Mouse (Mus musculus): ENCODE measurements around the gene Vmn1r184. TPM values are rescaled to one million over a fixed set of nuclear protein-coding genes. Genes with fewer than 3 reads are reported as not detected.
"Not testable (repeated sequence)": the region's sequence is repeated elsewhere in the genome, so short reads cannot be mapped to it uniquely, and the experiment has no call there.

The Vmn1r184 gene
- total RNA-seq (2014; rRNA removed; ENCODE audit: low replicate concordance) = not detected in 2 replicates
- polyA plus RNA-seq (2015; fragmentation: Nextera tagmentation; extraction: Ambion mirVana) = not detected in 2 replicates

GRCm38 (mm10) chr7:26260034-26260433 is at the start of gene Vmn1r184:
Gene Vmn1r184 (plus strand): TSS chr7:26260334.
- DNase-seq (ENCODE audit: low spot score); H3K36me3 ChIP-seq (replicated peaks; ENCODE audit: control insufficient read depth, insufficient read depth, low read length); H3K4me1 ChIP-seq (ENCODE audit: control insufficient read depth, insufficient read depth); H3K27ac ChIP-seq (ENCODE audit: low read depth); H3K4me2 ChIP-seq (ENCODE audit: low read depth, low read length); H3K9me3 ChIP-seq (replicated peaks; ENCODE audit: control insufficient read depth, low read length); H3K9ac ChIP-seq (replicated peaks; ENCODE audit: low read depth, low read length); H3K27me3 ChIP-seq (ENCODE audit: control insufficient read depth, insufficient read depth, low read length); ATAC-seq (ENCODE audit: insufficient read depth, low read depth); H3K4me3 ChIP-seq (ENCODE audit: low read depth, low read length): not testable (repeated sequence)
- WGBS = 53% methylated on average over 1 of the region's 1 CpGs

GRCm38 (mm10) chr7:26303429-26304166 is 43.5 kb downstream of the Vmn1r184 start:
- not testable (repeated sequence) for H3K9me3 ChIP-seq (replicated peaks; ENCODE audit: control insufficient read depth, low read length); H3K4me2 ChIP-seq (ENCODE audit: low read depth, low read length); H3K4me3 ChIP-seq (ENCODE audit: low read depth, low read length); H3K27ac ChIP-seq (ENCODE audit: low read depth); ATAC-seq (ENCODE audit: insufficient read depth, low read depth); H3K27me3 ChIP-seq (ENCODE audit: control insufficient read depth, insufficient read depth, low read length); H3K4me1 ChIP-seq (ENCODE audit: control insufficient read depth, insufficient read depth); H3K36me3 ChIP-seq (replicated peaks; ENCODE audit: control insufficient read depth, insufficient read depth, low read length); DNase-seq (ENCODE audit: low spot score); H3K9ac ChIP-seq (replicated peaks; ENCODE audit: low read depth, low read length)
- 76% methylated on average over 7 of the region's 8 CpGs for WGBS

- not testable (repeated sequence) for H3K4me3 ChIP-seq (ENCODE audit: low read depth, low read length); H3K27ac ChIP-seq (ENCODE audit: low read depth); H3K36me3 ChIP-seq (replicated peaks; ENCODE audit: control insufficient read depth, insufficient read depth, low read length); ATAC-seq (ENCODE audit: insufficient read depth, low read depth); H3K9me3 ChIP-seq (replicated peaks; ENCODE audit: control insufficient read depth, low read length); H3K4me1 ChIP-seq (ENCODE audit: control insufficient read depth, insufficient read depth); DNase-seq (ENCODE audit: low spot score); H3K27me3 ChIP-seq (ENCODE audit: control insufficient read depth, insufficient read depth, low read length); H3K4me2 ChIP-seq (ENCODE audit: low read depth, low read length); H3K9ac ChIP-seq (replicated peaks; ENCODE audit: low read depth, low read length)
- WGBS = 35% methylated on average over 2 of the region's 2 CpGs
These were observed 46.8 kb downstream of the Vmn1r184 start, which contains the start of gene Cyp2a4 for GRCm38 (mm10) chr7:26306926-26307325. Gene Cyp2a4 (plus strand): TSS chr7:26307169.

- not testable (repeated sequence) for H3K27ac ChIP-seq (ENCODE audit: low read depth); H3K4me3 ChIP-seq (ENCODE audit: low read depth, low read length); ATAC-seq (ENCODE audit: insufficient read depth, low read depth); H3K4me1 ChIP-seq (ENCODE audit: control insufficient read depth, insufficient read depth); H3K4me2 ChIP-seq (ENCODE audit: low read depth, low read length); H3K27me3 ChIP-seq (ENCODE audit: control insufficient read depth, insufficient read depth, low read length); H3K9me3 ChIP-seq (replicated peaks; ENCODE audit: control insufficient read depth, low read length); DNase-seq (ENCODE audit: low spot score); H3K36me3 ChIP-seq (replicated peaks; ENCODE audit: control insufficient read depth, insufficient read depth, low read length); H3K9ac ChIP-seq (replicated peaks; ENCODE audit: low read depth, low read length)
- WGBS = 68% methylated on average over 4 of the region's 4 CpGs
These were observed 51.7 kb downstream of the Vmn1r184 start for GRCm38 (mm10) chr7:26311786-26312185.

GRCm38 (mm10) chr7:26315194-26315593 is 55.1 kb downstream of the Vmn1r184 start:
- H3K36me3 ChIP-seq (replicated peaks; ENCODE audit: control insufficient read depth, insufficient read depth, low read length); H3K4me1 ChIP-seq (ENCODE audit: control insufficient read depth, insufficient read depth); ATAC-seq (ENCODE audit: insufficient read depth, low read depth); H3K4me2 ChIP-seq (ENCODE audit: low read depth, low read length); H3K27me3 ChIP-seq (ENCODE audit: control insufficient read depth, insufficient read depth, low read length); H3K4me3 ChIP-seq (ENCODE audit: low read depth, low read length); H3K9me3 ChIP-seq (replicated peaks; ENCODE audit: control insufficient read depth, low read length); H3K9ac ChIP-seq (replicated peaks; ENCODE audit: low read depth, low read length); DNase-seq (ENCODE audit: low spot score); H3K27ac ChIP-seq (ENCODE audit: low read depth): not testable (repeated sequence)
- 63% methylated on average over 2 of the region's 2 CpGs for WGBS

GRCm38 (mm10) chr7:26315809-26316208 is 55.7 kb downstream of the Vmn1r184 start:
- H3K27me3 ChIP-seq (ENCODE audit: control insufficient read depth, insufficient read depth, low read length); H3K9me3 ChIP-seq (replicated peaks; ENCODE audit: control insufficient read depth, low read length); ATAC-seq (ENCODE audit: insufficient read depth, low read depth); H3K9ac ChIP-seq (replicated peaks; ENCODE audit: low read depth, low read length); DNase-seq (ENCODE audit: low spot score); H3K4me3 ChIP-seq (ENCODE audit: low read depth, low read length); H3K4me1 ChIP-seq (ENCODE audit: control insufficient read depth, insufficient read depth); H3K36me3 ChIP-seq (replicated peaks; ENCODE audit: control insufficient read depth, insufficient read depth, low read length); H3K4me2 ChIP-seq (ENCODE audit: low read depth, low read length); H3K27ac ChIP-seq (ENCODE audit: low read depth): not testable (repeated sequence)
- WGBS = 73% methylated on average over 4 of the region's 4 CpGs

Other genes starting within 250 kb of the Vmn1r184 start
- not detected in 2 replicates for gene Cyp2b13, start 198.8 kb upstream of the Vmn1r184 start, total RNA-seq (2014; rRNA removed; ENCODE audit: low replicate concordance)
- gene Cyp2b13, start 198.8 kb upstream of the Vmn1r184 start, polyA plus RNA-seq (2015; fragmentation: Nextera tagmentation; extraction: Ambion mirVana) = not detected in 2 replicates
- gene Cyp2b9, start 86.9 kb upstream of the Vmn1r184 start, total RNA-seq (2014; rRNA removed; ENCODE audit: low replicate concordance) = not detected in 2 replicates
- not detected in 2 replicates for gene Cyp2b9, start 86.9 kb upstream of the Vmn1r184 start, polyA plus RNA-seq (2015; fragmentation: Nextera tagmentation; extraction: Ambion mirVana)
- not detected in 2 replicates for gene Cyp2a4, start 46.8 kb downstream of the Vmn1r184 start, total RNA-seq (2014; rRNA removed; ENCODE audit: low replicate concordance)
- gene Cyp2a4, start 46.8 kb downstream of the Vmn1r184 start, polyA plus RNA-seq (2015; fragmentation: Nextera tagmentation; extraction: Ambion mirVana) = not detected in 2 replicates
- not detected in 2 replicates for gene Nlrp9c, start 143.4 kb downstream of the Vmn1r184 start, total RNA-seq (2014; rRNA removed; ENCODE audit: low replicate concordance)
- gene Nlrp9c, start 143.4 kb downstream of the Vmn1r184 start, polyA plus RNA-seq (2015; fragmentation: Nextera tagmentation; extraction: Ambion mirVana) = not detected in 2 replicates
- not detected in 2 replicates for gene Nlrp4a, start 174.8 kb downstream of the Vmn1r184 start, total RNA-seq (2014; rRNA removed; ENCODE audit: low replicate concordance)
- gene Nlrp4a, start 174.8 kb downstream of the Vmn1r184 start, polyA plus RNA-seq (2015; fragmentation: Nextera tagmentation; extraction: Ambion mirVana) = not detected in 2 replicates